ENCODE assay signal across 24 mouse cellular contexts in genomic region chr15:72411956-72412355, GRCm38 (mm10).
DNase-seq lines count a peak whose midpoint lies in the region; ATAC-seq lines count a peak whose summit lies in the region.
"Had no signal": no experiment of that assay in that cellular context is flagged by ENCODE, and none has a peak within 500 bp of the region (broad histone marks: within the 10 kb centered on the region; RNA-seq: fewer than 3 reads in every experiment).

No protein-coding gene starts in this region.

- ATAC-seq in forebrain, embryonic 13.5 days: no peak
- no peak for ATAC-seq in megakaryocyte progenitor cell, adult 5-6 weeks (replicated peaks; ENCODE audit: poor library complexity)
- ATAC-seq: forebrain, embryonic 14.5 days; liver, embryonic 12.5 days had no signal

- peak; percentile 66 for DNase-seq in left cerebral cortex, adult 11 months (ENCODE audit: low spot score)
- no peak for DNase-seq in left cerebral cortex, postnatal 4 days
- peak; percentile 25 to 26 for DNase-seq in frontal cortex, postnatal 14 days (ENCODE audit: low spot score in 2 of 2)
- DNase-seq in left cerebral cortex, adult 9 months (ENCODE audit: low spot score in 2 of 2): peak; percentile 74 to 79
- no peak for DNase-seq in kidney, adult 8-10 months
- DNase-seq: adrenal gland, postnatal 36 days; B cell, adult 2 months; cerebellum, adult 18-20 months; gastrocnemius, adult 2 months; heart, postnatal 10 days; kidney, adult 18-20 months; kidney, postnatal 36 days; lung, adult 2 months; lung, postnatal 36 days; thymus, adult 18-20 months; thymus, postnatal 4 days had no signal

- no peaks in the 10 kb centered on the region for H3K4me1 ChIP-seq in forebrain, embryonic 13.5 days
- H3K4me1 ChIP-seq: limb, embryonic 12.5 days; liver, embryonic 12.5 days; midbrain, embryonic 10.5 days had no signal

- no peaks in the 10 kb centered on the region for H3K36me3 ChIP-seq in forebrain, embryonic 13.5 days (ENCODE audit: poor library complexity, severe bottlenecking)
- H3K36me3 ChIP-seq: limb, embryonic 12.5 days; liver, embryonic 12.5 days; midbrain, embryonic 10.5 days had no signal

- intact Hi-C loops in left cerebral cortex, postnatal 4 days (cut with DNase I): no loop called here

- no peak overlapping the region for H3K9ac ChIP-seq in forebrain, embryonic 13.5 days
- H3K9ac ChIP-seq: limb, embryonic 12.5 days; liver, embryonic 12.5 days had no signal

- H3K27me3 ChIP-seq in forebrain, embryonic 13.5 days: no peaks in the 10 kb centered on the region
- H3K27me3 ChIP-seq: limb, embryonic 12.5 days; liver, embryonic 12.5 days had no signal

- no peak overlapping the region for H3K4me2 ChIP-seq in forebrain, embryonic 13.5 days
- H3K4me2 ChIP-seq: heart, embryonic 11.5 days; limb, embryonic 12.5 days; liver, embryonic 12.5 days had no signal

- WGBS in forebrain, embryonic 13.5 days: 81% methylated on average over 6 of the region's 6 CpGs

- no peak overlapping the region for H3K4me3 ChIP-seq in forebrain, embryonic 13.5 days
- H3K4me3 ChIP-seq: erythroblast, embryonic 14.5 days; gastrocnemius, adult 2 months; limb, embryonic 12.5 days; liver, embryonic 12.5 days; midbrain, embryonic 10.5 days had no signal

- no peaks in the 10 kb centered on the region for H3K9me3 ChIP-seq in forebrain, embryonic 13.5 days (replicated peaks)
- H3K9me3 ChIP-seq: limb, embryonic 12.5 days; liver, embryonic 12.5 days; midbrain, embryonic 10.5 days had no signal

- no peak overlapping the region for H3K27ac ChIP-seq in forebrain, embryonic 13.5 days
- H3K27ac ChIP-seq: gastrocnemius, adult 2 months; limb, embryonic 12.5 days; liver, embryonic 12.5 days; midbrain, embryonic 10.5 days had no signal

Comparison
In these comparisons a context has a peak if more than half of its experiments do, and no peak if none do; other contexts are left out.
1. DNase-seq: peak in left cerebral cortex, adult 11 months (single experiment), frontal cortex, postnatal 14 days (2 of 2) and left cerebral cortex, adult 9 months (2 of 2); none in left cerebral cortex, postnatal 4 days (single experiment) and kidney, adult 8-10 months (0 of 2).